Mouse (Mus musculus) myocyte (in vitro differentiated cells): ENCODE data around the gene Rab11fip4. TPM values are rescaled to one million over a fixed set of nuclear protein-coding genes. Genes with fewer than 3 reads are reported as not detected.

Experiments
- H3K27me3 ChIP-seq: one replicate; pipeline ENCODE4 v1.6.1; 2011; ENCODE audit not compliant: control insufficient read depth, insufficient read depth, insufficient read length
- H3K36me3 ChIP-seq: one replicate; pipeline ENCODE4 v1.6.1; 2011; ENCODE audit not compliant: control insufficient read depth, insufficient read depth
- H3K4me2 ChIP-seq: one replicate; pipeline ENCODE4 v1.6.1; 2011; ENCODE audit warnings: low read depth, control low read depth
- H3K4me3 ChIP-seq: one replicate; pipeline ENCODE4 v1.5.1; 2011; ENCODE audit warnings: mild to moderate bottlenecking, control low read depth, moderate library complexity
- H3K79me2 ChIP-seq: one replicate; pipeline ENCODE4 v1.6.1; 2011; ENCODE audit not compliant: control insufficient read depth, insufficient read depth
- H3ac ChIP-seq: one replicate; pipeline ENCODE4 v1.6.1; 2011; ENCODE audit not compliant: control insufficient read depth, insufficient read length
- CEBPB ChIP-seq: IDR thresholded peaks from 2 replicates; pipeline ENCODE4 v1.6.1; 2011; ENCODE audit warnings: mild to moderate bottlenecking, moderate library complexity; ENCODE audit not compliant: poor library complexity, insufficient read depth, severe bottlenecking
- E2F4 ChIP-seq: IDR thresholded peaks from one replicate; pipeline ENCODE4 v1.6.1; 2011; ENCODE audit warnings: mild to moderate bottlenecking, control low read depth, moderate library complexity; ENCODE audit not compliant: insufficient read depth
- MAX ChIP-seq: IDR thresholded peaks from one replicate; pipeline ENCODE4 v1.6.1; 2011; ENCODE audit warnings: low read depth, mild to moderate bottlenecking, control low read depth
- MYOD1 ChIP-seq, 3 experiments: IDR thresholded peaks; one replicate each; pipeline ENCODE4 v1.6.1; 2011; ENCODE audit warnings: control low read depth in 2 of 3, low read depth in 2 of 3, mild to moderate bottlenecking in 2 of 3, moderate library complexity in 1 of 3; ENCODE audit not compliant: insufficient read length in 2 of 3, control insufficient read depth in 1 of 3
- MYOG ChIP-seq, 3 experiments: IDR thresholded peaks; one replicate each; pipeline ENCODE4 v1.6.1; 2011; ENCODE audit warnings: control low read depth in 2 of 3, low read depth in 2 of 3, mild to moderate bottlenecking in 2 of 3; ENCODE audit not compliant: insufficient read length in 2 of 3, control insufficient read depth in 1 of 3, insufficient read depth in 1 of 3
- POLR2A ChIP-seq: IDR thresholded peaks from one replicate; pipeline ENCODE4 v1.6.1; 2011; ENCODE audit warnings: low read depth, mild to moderate bottlenecking, control low read depth, moderate library complexity; ENCODE audit not compliant: insufficient read length
- POLR2AphosphoS2 ChIP-seq: IDR thresholded peaks from one replicate; pipeline ENCODE4 v1.6.1; 2011; ENCODE audit warnings: low read depth, control low read depth; ENCODE audit not compliant: insufficient read length
- REST ChIP-seq: IDR thresholded peaks from one replicate; pipeline ENCODE4 v1.6.1; 2011; ENCODE audit warnings: mild to moderate bottlenecking, control low read depth, moderate library complexity; ENCODE audit not compliant: insufficient read depth, insufficient read length
- SRF ChIP-seq: IDR thresholded peaks from one replicate; pipeline ENCODE4 v1.6.1; 2011; ENCODE audit warnings: low read depth; ENCODE audit not compliant: control insufficient read depth, insufficient read length
- TCF12 ChIP-seq: IDR thresholded peaks from one replicate; pipeline ENCODE4 v1.6.1; 2011; ENCODE audit warnings: mild to moderate bottlenecking, control low read depth; ENCODE audit not compliant: poor library complexity, insufficient read depth, severe bottlenecking
- TCF3 ChIP-seq: IDR thresholded peaks from one replicate; pipeline ENCODE4 v1.6.1; 2011; ENCODE audit warnings: low read depth, control low read depth; ENCODE audit not compliant: insufficient read length
- USF1 ChIP-seq: IDR thresholded peaks from one replicate; pipeline ENCODE4 v1.6.1; 2011; ENCODE audit warnings: low read depth, mild to moderate bottlenecking, control low read depth, moderate library complexity
- polyA plus RNA-seq: library from polyadenylated mRNA; unstranded; fragments of >200 nt; fragmentation: generic; extraction: Trizol; gene quantifications from one replicate; pipeline ENCODE4 v1.2.1, GENCODE M21; 2012; ENCODE audit warnings: missing spikeins

The Rab11fip4 gene
- polyA plus RNA-seq, 1 experiment = 0.04 TPM

- Histone ChIP-seq H3K36me3 (no peaks in the 10 kb centered on the region), H3K27me3 (peaks cover 66% of the 10 kb centered on the region), H3K4me3 (no peak overlapping the region), H3K4me2 (no peak overlapping the region), H3K79me2 (no peaks in the 10 kb centered on the region), H3ac (no peak overlapping the region)
- no peak for TF ChIP-seq POLR2A
- TF ChIP-seq USF1 = no peak
- no peak for TF ChIP-seq POLR2AphosphoS2
- TF ChIP-seq MAX = no peak
- TF ChIP-seq E2F4 = no peak
- TF ChIP-seq SRF = no peak
- no peak for TF ChIP-seq CEBPB
- no peak for TF ChIP-seq TCF3
- TF ChIP-seq MYOG (IDR thresholded peaks at IDR 0.05; ENCODE audit: control insufficient read depth in 1 of 3, insufficient read depth in 1 of 3, insufficient read length in 2 of 3, low read depth in 2 of 3) = no peak
- no peak for TF ChIP-seq TCF12
- TF ChIP-seq MYOD1 (IDR thresholded peaks at IDR 0.05; ENCODE audit: control insufficient read depth in 1 of 3, insufficient read length in 2 of 3, low read depth in 2 of 3) = no peak
Measured at GRCm38 (mm10) chr11:79681182-79681581, 90.2 kb downstream of the Rab11fip4 start.

DNA sequence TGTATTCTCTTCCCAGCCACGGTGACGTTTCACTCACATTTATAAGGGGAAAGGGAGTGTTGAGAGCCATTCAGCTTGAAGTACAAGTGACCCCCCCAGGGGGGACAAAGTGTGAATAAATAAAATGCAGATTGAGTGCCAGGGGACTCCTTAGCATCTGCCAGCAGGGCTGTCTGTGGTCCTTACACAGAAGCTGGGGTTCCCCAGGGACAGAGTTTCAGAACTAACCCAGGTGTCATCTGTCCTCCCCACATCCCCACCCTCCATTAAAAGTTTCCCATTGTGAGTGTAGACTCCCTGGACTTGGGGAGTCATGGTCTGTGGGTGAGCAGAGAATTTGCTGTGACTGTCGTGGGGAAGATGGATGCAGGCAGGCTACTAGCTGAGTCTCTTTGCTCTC lies 90.8 kb downstream of the Rab11fip4 start:
- no peaks in the 10 kb centered on the region for H3K79me2 ChIP-seq
- no peak overlapping the region for H3K4me2 ChIP-seq
- no peak overlapping the region for H3K4me3 ChIP-seq
- TF ChIP-seq REST = no peak
- no peak for TF ChIP-seq E2F4
- TF ChIP-seq USF1 = no peak
- TF ChIP-seq MYOD1 (IDR thresholded peaks at IDR 0.05; ENCODE audit: control insufficient read depth in 1 of 3, insufficient read length in 2 of 3, low read depth in 2 of 3) = no peak
- no peak for TF ChIP-seq TCF12
- TF ChIP-seq SRF = no peak
- no peak for TF ChIP-seq POLR2A
- TF ChIP-seq TCF3 = no peak
- TF ChIP-seq CEBPB = no peak
- TF ChIP-seq MAX = no peak
- no peak for TF ChIP-seq MYOG (IDR thresholded peaks at IDR 0.05; ENCODE audit: control insufficient read depth in 1 of 3, insufficient read depth in 1 of 3, insufficient read length in 2 of 3, low read depth in 2 of 3)
- no peak for TF ChIP-seq POLR2AphosphoS2
- H3K27me3 ChIP-seq = peaks cover 63% of the 10 kb centered on the region
- H3K36me3 ChIP-seq = no peaks in the 10 kb centered on the region
- H3ac ChIP-seq = no peak overlapping the region

GRCm38 (mm10) chr11:79685109-79685508 lies 94.1 kb downstream of the Rab11fip4 start:
- H3K27me3 ChIP-seq = peaks cover 40% of the 10 kb centered on the region
- H3ac ChIP-seq = no peak overlapping the region
- H3K4me2 ChIP-seq = no peak overlapping the region
- H3K79me2 ChIP-seq = no peaks in the 10 kb centered on the region
- TF ChIP-seq MYOG (IDR thresholded peaks at IDR 0.05; ENCODE audit: control insufficient read depth in 1 of 3, insufficient read depth in 1 of 3, insufficient read length in 2 of 3, low read depth in 2 of 3) = no peak
- no peak overlapping the region for H3K4me3 ChIP-seq
- H3K36me3 ChIP-seq = no peaks in the 10 kb centered on the region

DNA sequence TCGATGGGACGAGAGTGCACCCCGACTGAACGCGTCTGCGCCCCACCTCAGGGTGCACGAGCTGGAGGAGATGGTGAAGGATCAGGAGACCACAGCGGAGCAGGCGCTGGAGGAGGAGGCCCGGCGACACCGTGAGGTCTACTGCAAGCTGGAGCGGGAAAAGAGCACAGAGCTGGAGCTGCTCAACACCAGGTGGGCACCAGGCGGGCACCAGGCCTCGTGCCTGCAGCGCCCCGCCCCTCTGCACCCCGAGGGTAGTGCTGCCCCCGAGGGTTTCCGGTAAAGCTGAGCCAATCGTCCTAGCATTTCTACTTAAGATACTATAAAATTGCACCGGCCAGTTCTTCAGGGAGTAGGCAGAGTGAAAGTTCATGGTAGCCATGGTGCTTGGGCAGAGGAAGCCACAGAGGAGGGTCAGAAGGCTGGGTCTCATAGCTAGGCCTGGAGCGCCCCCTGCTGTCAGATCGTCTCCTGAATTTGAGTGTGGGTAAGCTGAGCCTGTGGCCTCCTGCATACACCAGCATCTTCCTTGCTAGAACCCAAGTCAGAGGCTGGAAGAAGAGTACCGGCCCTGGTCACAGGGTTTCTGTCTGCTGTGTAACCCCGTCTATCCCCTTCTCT lies 95.6 kb downstream of the Rab11fip4 start:
- Histone ChIP-seq H3K79me2 (no peaks in the 10 kb centered on the region), H3K27me3 (peaks cover 28% of the 10 kb centered on the region), H3K4me2 (no peak overlapping the region), H3ac (no peak overlapping the region), H3K4me3 (no peak overlapping the region), H3K36me3 (no peaks in the 10 kb centered on the region)
- no peak for TF ChIP-seq MAX
- no peak for TF ChIP-seq SRF
- no peak for TF ChIP-seq TCF12
- TF ChIP-seq TCF3 = no peak
- TF ChIP-seq E2F4 = no peak

DNA sequence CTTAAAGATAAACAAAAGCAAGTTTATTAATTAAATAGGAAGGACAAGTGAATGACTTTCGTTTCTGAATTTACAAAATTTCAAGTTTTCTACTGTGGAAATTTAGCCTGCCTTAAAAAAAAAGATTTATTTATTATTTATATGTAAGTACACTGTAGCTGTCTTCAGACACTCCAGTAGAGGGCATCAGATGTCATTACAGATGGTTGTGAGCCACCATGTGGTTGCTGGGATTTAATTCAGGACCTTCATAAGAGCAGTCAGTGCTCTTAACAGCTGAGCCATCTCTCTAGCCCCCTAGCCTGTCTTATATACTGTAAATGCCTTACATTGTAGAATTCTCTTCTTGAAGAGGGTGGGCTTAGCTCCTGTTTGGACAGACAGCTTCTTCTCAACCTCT lies 98.9 kb downstream of the Rab11fip4 start:
- peaks cover 10% of the 10 kb centered on the region for H3K27me3 ChIP-seq
- H3ac ChIP-seq = no peak overlapping the region
- H3K36me3 ChIP-seq = no peaks in the 10 kb centered on the region
- H3K79me2 ChIP-seq = no peaks in the 10 kb centered on the region
- no peak overlapping the region for H3K4me2 ChIP-seq
- TF ChIP-seq SRF (no peak), MYOD1 (IDR thresholded peaks at IDR 0.05; ENCODE audit: control insufficient read depth in 1 of 3, insufficient read length in 2 of 3, low read depth in 2 of 3) (no peak), POLR2A (no peak)
- H3K4me3 ChIP-seq = no peak overlapping the region
